Mouse (Mus musculus) ES-Bruce4 (cell line): ENCODE data around the gene Fam122a.

Source experiments
- CTCF ChIP-seq: IDR thresholded peaks from one replicate; pipeline ENCODE4 v1.8.1; 2011; ENCODE audit warnings: low read depth, low read length
- EP300 ChIP-seq: IDR thresholded peaks from 2 replicates; pipeline ENCODE4 v1.6.1; 2011; ENCODE audit warnings: low read depth, low read length; ENCODE audit not compliant: insufficient read depth
- POLR2A ChIP-seq: IDR thresholded peaks from one replicate; pipeline ENCODE4 v1.8.1; 2011; ENCODE audit warnings: low read length; ENCODE audit not compliant: insufficient read depth

DNA sequence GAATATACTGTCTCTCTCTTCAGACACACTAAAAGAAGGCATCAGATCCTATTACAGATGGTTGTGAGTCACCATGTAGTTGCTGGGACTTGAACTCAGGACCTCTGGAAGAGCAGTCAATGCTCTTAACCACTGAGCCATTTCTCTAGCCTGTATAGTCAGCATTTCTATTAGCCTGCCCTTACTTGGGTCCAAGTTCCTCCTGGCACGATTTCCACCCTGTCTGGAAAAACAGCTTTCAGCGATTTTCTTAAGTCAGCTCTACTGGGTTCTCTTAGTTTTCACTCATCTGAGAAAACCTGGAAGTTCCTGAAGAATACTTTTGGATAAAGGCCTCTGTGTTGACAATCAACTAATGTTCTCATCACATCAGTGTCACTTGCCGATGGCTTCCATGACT, 22.1 kb upstream of the Fam122a start:
- no peak for TF ChIP-seq CTCF
- TF ChIP-seq POLR2A, result no peak
- TF ChIP-seq EP300, result no peak
